Mouse (Mus musculus) hindbrain, postnatal 0 days (tissue): Measurements from ENCODE around the gene Gal3st2b. TPM values are rescaled to one million over a fixed set of nuclear protein-coding genes. Genes with fewer than 3 reads are reported as not detected.
"Not testable (repeated sequence)": the region's sequence is repeated elsewhere in the genome, so short reads cannot be mapped to it uniquely, and the experiment has no call there.

ENCODE experiments used
- ATAC-seq: fragments of 200-750 bp; cut with Nextera tagmentation; 2 replicates; pipeline ENCODE4 v1.8.0; 2017; ENCODE audit warnings: mild to moderate bottlenecking, moderate TSS enrichment, moderate library complexity
- DNase-seq: peaks from one replicate; pipeline ENCODE4 v3.0.0-alpha.2; 2015; ENCODE audit warnings: low spot score
- H3K27ac ChIP-seq: fragments of 300-500 bp; sonication (generic); 2 replicates; pipeline ENCODE4 v1.5.1; 2014; ENCODE audit warnings: mild to moderate bottlenecking
- H3K27me3 ChIP-seq: fragments of 300-500 bp; sonication (generic); 2 replicates; pipeline ENCODE4 v1.6.1; 2014; ENCODE audit warnings: low read length, mixed read lengths; ENCODE audit not compliant: insufficient read depth
- H3K36me3 ChIP-seq: fragments of 300-500 bp; sonication (generic); 2 replicates; pipeline ENCODE4 v1.6.1; 2014; ENCODE audit warnings: low read length, mixed read lengths; ENCODE audit not compliant: insufficient read depth
- H3K4me1 ChIP-seq: fragments of 300-500 bp; sonication (generic); 2 replicates; pipeline ENCODE4 v1.6.1; 2014; ENCODE audit warnings: antibody characterized with exemption, low read length, mixed read lengths; ENCODE audit not compliant: insufficient read depth
- H3K4me2 ChIP-seq: fragments of 300-500 bp; sonication (generic); 2 replicates; pipeline ENCODE4 v1.6.1; 2014; ENCODE audit warnings: low read depth, mild to moderate bottlenecking, low read length, moderate library complexity, mixed read lengths
- H3K4me3 ChIP-seq: fragments of 300-500 bp; sonication (generic); 2 replicates; pipeline ENCODE4 v1.5.1; 2014; ENCODE audit warnings: low read length
- H3K9ac ChIP-seq: fragments of 300-500 bp; sonication (generic); replicated peaks from 2 replicates; pipeline ENCODE4 v1.6.1; 2014; ENCODE audit warnings: mild to moderate bottlenecking, low read length, moderate library complexity, mixed read lengths
- H3K9me3 ChIP-seq: fragments of 300-500 bp; sonication (generic); 2 replicates; pipeline ENCODE4 v1.6.1; 2016; ENCODE audit warnings: low read length, mixed read lengths
- CTCF ChIP-seq: IDR thresholded peaks from 2 replicates; pipeline ENCODE4 v1.5.1; 2016; ENCODE audit warnings: antibody characterized with exemption, control low read depth, low read depth
- WGBS: fragments of 180-500 bp; shearing (Covaris S2); extraction: QIAGEN DNeasy Blood & Tissue Kit; methylation state at CpG from one replicate; pipeline ENCODE4 v1.1.7; 2014; 5-methylcytosine and 5-hydroxymethylcytosine counted together
- polyA plus RNA-seq: library from polyadenylated mRNA; unstranded; fragments of >200 nt; fragmentation: Nextera tagmentation; extraction: Ambion mirVana; gene quantifications from 2 replicates; pipeline ENCODE4 v1.2.1, GENCODE M21; 2015
- total RNA-seq: library from RNA; depleted of rRNA; stranded (reverse); fragments of >200 nt; gene quantifications from 2 replicates; pipeline ENCODE4 v1.2.3, GENCODE M21; 2014

Gal3st2b gene
- total and polyA plus RNA-seq, 2 experiments from 2014 or later: 0.13 TPM; not detected in 1

DNA sequence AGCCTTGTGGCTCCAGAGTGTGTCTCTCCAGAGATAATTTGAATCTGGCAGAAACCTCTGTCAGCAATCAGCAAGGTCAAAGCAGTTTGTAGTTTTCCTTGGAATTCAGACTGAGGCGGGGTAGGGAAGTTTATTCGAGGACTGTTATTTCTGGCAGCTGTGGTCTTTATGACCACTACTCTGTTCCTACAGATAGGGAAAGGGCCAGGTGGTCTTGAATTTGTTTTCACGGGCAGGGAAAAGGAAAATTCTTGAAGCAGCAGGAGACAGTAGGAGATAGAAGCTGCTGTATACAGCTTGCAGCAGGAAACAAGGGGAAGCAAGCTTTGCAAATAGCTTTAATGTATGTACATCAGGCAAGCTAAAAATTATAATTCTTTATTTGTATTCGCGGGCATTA is 52.3 kb downstream of the Gal3st2b start:
- DNase-seq, H3K27ac ChIP-seq, H3K4me2 ChIP-seq, H3K36me3 ChIP-seq, H3K4me1 ChIP-seq, H3K4me3 ChIP-seq, ATAC-seq, H3K9ac ChIP-seq, H3K9me3 ChIP-seq, H3K27me3 ChIP-seq: not testable (repeated sequence)
- 53% methylated on average over 3 of the region's 5 CpGs for WGBS

DNA sequence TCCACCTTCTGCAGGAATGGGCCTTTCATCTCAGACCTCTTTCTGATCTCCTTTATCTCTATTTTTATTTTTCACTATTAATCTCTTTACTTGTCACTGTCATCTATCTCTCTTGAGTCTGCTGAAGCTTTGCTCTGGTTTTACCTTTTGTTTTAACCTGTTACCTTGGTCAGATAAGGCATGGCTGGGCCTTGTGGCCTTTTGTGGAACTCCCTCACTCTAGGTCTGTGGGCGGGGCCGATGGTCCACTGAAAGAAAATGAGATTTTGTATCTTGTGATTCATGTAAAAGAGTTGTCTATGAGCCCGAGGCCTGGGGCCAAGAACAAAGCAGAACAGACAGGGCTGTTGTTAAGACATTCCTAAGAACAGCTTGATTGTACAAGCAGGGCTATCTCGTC is 52.7 kb downstream of the Gal3st2b start:
- H3K4me2 ChIP-seq, H3K9ac ChIP-seq, H3K9me3 ChIP-seq, H3K36me3 ChIP-seq, ATAC-seq, H3K27me3 ChIP-seq, H3K27ac ChIP-seq, H3K4me1 ChIP-seq, DNase-seq, H3K4me3 ChIP-seq: not testable (repeated sequence)
- WGBS: no CpG with 5 or more reads among the region's 4 CpGs

DNA sequence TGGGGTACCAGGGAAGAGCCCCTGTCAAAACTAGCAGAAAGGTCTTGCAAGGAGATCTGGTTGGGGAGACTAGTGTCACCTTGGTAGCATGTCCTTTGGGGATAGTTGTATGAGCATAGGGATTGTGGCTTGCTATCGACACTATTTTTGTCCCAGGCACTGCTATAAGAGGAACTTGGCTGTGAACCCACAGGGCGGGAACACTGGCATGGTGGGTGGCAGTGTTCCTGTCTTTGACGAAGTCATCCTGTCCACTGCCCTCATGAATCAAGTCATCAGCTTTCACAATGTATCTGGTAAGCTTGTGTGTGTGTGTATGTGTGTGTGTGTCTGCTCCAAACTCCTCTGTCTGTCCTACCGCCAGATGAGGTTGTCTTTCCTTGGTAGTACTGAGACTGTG is 57.7 kb downstream of the Gal3st2b start:
- H3K9me3 ChIP-seq, H3K9ac ChIP-seq, H3K4me1 ChIP-seq, H3K27ac ChIP-seq, H3K36me3 ChIP-seq, DNase-seq, H3K27me3 ChIP-seq, H3K4me3 ChIP-seq, ATAC-seq, H3K4me2 ChIP-seq: not testable (repeated sequence)
- 57% methylated on average over 1 of the region's 4 CpGs for WGBS

DNA sequence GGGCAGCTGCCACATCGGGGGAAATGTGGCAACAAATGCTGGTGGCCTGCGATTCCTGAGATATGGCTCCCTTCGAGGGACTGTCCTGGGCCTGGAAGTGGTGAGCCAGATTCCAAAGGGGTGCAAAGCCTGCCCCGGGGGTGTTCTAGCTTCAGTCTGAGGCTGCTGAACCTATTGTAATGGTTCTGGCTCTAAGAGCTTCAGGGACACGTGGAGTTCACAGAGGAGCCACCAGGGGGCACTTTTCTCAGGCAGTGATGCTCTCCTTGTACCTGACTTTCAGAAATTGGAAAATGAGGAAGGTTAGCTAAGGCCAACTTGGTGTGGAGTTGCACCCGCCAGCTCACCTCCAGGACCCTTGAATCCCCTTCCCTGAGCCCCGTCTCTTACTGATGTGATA is 60.2 kb downstream of the Gal3st2b start:
- not testable (repeated sequence) for H3K4me2 ChIP-seq, H3K27ac ChIP-seq, H3K4me3 ChIP-seq, H3K36me3 ChIP-seq, ATAC-seq, H3K4me1 ChIP-seq, H3K9me3 ChIP-seq, DNase-seq, H3K9ac ChIP-seq, H3K27me3 ChIP-seq
- WGBS: no CpG with 5 or more reads among the region's 7 CpGs

DNA sequence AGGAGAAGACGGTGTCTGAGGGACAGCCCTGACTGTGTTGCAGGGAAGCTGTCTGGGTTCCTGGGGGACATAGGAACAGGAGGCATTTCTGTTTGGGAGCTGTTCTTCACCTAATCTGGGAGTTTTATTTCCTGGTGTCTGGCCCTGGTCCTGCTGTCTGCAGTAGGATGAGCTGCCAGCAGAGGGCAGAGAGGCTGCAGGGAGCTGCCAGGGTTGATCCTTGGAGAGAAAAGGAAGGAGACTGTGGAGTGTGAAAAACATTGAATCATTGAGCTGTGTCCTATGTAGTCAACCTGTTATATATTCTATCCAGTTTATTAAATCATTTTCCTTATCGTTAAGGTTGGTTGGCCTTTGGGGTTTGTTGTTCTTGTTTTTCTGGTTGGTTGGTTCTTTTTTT is 62.8 kb downstream of the Gal3st2b start:
- not testable (repeated sequence) for ATAC-seq, H3K4me2 ChIP-seq, H3K27ac ChIP-seq, H3K27me3 ChIP-seq, H3K9ac ChIP-seq, H3K9me3 ChIP-seq, H3K4me1 ChIP-seq, H3K36me3 ChIP-seq, H3K4me3 ChIP-seq, DNase-seq
- WGBS: no CpG with 5 or more reads among the region's 2 CpGs

DNA sequence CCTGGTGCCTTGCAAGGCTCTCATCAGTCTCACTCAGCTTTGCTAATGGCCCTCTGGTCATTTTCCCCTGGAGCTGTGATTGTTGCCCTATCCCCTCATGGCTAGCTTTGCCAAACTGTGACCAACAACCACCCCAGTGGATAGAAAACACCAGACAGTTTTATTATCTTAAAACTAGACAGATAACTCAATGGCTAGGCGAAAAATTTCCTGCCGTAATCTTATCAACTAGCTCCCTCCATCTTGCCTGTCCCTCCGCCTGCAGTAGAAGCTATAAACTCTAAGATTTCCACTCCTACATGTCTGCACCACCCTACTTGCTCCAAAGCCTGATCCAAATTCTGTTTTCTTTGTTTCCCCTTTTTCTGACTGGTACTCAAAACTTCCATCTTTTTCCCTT is 68.1 kb downstream of the Gal3st2b start:
- Histone ChIP-seq H3K9me3 (no peaks in the 10 kb centered on the region), H3K4me1 (no peaks in the 10 kb centered on the region), H3K4me3 (no peak overlapping the region), H3K9ac (no peak overlapping the region), H3K4me2 (no peak overlapping the region), H3K27me3 (no peaks in the 10 kb centered on the region), H3K27ac (no peak overlapping the region), H3K36me3 (no peaks in the 10 kb centered on the region)
- TF ChIP-seq CTCF: no peak
- WGBS: 92% methylated on average over 3 of the region's 3 CpGs
- ATAC-seq (no peak), DNase-seq (no peak)

DNA sequence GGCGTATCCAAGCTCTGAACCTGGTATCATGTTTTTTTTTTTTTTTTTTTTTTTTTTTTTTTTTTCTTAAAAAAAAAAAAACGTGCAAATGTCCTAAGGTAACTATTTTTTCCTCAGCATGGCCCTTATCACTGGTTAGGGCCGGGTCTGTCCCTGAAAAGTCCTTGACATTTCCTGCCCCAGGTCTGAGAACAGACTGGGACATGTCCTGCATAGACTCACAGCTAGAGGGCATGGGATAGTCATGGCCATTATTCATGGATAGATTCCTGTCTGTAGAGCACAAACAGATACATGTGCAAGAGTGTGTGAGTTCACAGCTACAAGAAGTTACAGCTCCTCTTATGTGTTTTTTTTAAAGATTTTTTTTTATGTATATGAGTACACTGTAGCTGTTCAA is 70.7 kb downstream of the Gal3st2b start:
- Histone ChIP-seq H3K4me1 (no peaks in the 10 kb centered on the region), H3K27ac (no peak overlapping the region), H3K36me3 (no peaks in the 10 kb centered on the region), H3K27me3 (no peaks in the 10 kb centered on the region), H3K4me3 (no peak overlapping the region), H3K9ac (no peak overlapping the region), H3K4me2 (no peak overlapping the region), H3K9me3 (no peaks in the 10 kb centered on the region)
- ATAC-seq: no peak
- WGBS: 81% methylated on average over 3 of the region's 3 CpGs
- no peak for DNase-seq
- TF ChIP-seq CTCF: peak; percentile 31

DNA sequence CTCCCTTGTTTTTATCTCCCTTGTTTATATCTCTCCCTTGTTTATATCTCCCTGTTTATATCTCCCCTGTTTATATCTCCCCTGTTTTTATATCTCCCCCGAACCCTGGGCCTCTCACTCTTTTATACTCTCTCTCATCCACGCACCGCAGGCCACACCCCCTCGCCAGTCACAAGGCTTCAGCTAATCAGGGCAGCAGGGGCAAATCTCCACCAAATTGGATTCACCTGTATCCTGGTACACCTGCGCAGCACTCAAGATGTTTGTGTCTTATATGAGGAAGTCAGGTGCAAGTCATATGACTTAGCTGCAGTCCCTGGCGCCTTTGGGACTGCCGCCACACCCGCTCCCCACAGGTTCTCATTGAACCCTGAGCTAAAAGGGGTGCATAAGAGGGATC is 72.1 kb downstream of the Gal3st2b start, which contains the start of gene Gal3st2c:
Gal3st2c (plus strand) TSS at position 301 of the 400 bp plus-strand sequence.
- not testable (repeated sequence) for H3K9me3 ChIP-seq, H3K4me1 ChIP-seq, ATAC-seq, H3K4me2 ChIP-seq, H3K27ac ChIP-seq, DNase-seq, H3K27me3 ChIP-seq, H3K4me3 ChIP-seq, H3K9ac ChIP-seq, H3K36me3 ChIP-seq
- 89% methylated on average over 7 of the region's 8 CpGs for WGBS

DNA sequence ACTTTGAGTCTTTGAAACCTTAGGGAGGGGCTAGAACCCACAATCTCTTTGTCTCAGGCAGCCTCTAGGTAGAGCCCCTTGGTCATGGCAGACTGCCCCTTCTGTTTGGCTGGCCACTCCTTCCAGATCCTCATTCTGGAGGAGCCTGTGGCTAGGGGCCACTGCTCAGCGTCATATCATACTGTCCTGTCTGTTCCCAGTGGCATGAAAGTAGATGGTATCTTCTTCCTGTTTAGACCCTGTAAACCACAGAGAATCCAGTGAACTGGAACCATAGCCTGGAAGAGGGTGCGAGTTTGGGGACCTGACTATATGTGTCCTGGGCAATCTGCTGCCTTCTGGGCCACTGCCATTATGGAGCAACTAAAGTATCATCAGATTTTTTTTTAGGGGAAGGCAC is 73.0 kb downstream of the Gal3st2b start:
- not testable (repeated sequence) for H3K27me3 ChIP-seq, H3K9ac ChIP-seq, H3K27ac ChIP-seq, H3K9me3 ChIP-seq, ATAC-seq, H3K4me3 ChIP-seq, H3K4me2 ChIP-seq, H3K4me1 ChIP-seq, H3K36me3 ChIP-seq, DNase-seq
- 82% methylated on average over 2 of the region's 2 CpGs for WGBS

DNA sequence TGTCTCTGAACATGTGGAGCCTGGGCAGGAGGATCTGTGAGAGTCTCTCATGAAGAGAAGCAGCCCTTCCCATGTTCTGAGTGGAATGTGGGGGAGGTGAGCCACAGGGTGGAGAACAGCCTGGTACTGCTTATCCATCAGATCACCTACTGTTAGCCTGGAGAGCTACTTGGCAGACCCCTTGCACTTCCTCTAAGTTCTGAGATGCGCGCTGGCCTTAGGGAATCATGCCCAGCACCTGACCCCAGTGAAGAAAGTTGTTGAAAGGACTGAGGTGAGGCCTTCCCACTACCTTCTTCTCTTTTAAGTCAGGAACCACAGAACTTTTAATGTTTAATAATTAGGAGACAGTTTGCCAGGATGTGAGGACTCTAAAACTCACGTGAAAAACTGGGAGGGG is 73.4 kb downstream of the Gal3st2b start:
- H3K4me1 ChIP-seq, H3K36me3 ChIP-seq, H3K4me2 ChIP-seq, H3K4me3 ChIP-seq, DNase-seq, H3K9me3 ChIP-seq, H3K27ac ChIP-seq, ATAC-seq, H3K9ac ChIP-seq, H3K27me3 ChIP-seq: not testable (repeated sequence)
- WGBS: 84% methylated on average over 3 of the region's 3 CpGs
